Mouse (Mus musculus): Measurements from ENCODE around the gene Pex26. TPM values are rescaled to one million over a fixed set of nuclear protein-coding genes. Genes with fewer than 3 reads are reported as not detected.

Pex26 gene
- polyA plus RNA-seq, 1 experiment from 2014 or later = 10.9 TPM

- WGBS = 91% methylated on average over 5 of the region's 5 CpGs
- Histone ChIP-seq H3K36me3 (replicated peaks) (no peaks in the 10 kb centered on the region), H3K27ac (no peak overlapping the region), H3K4me3 (replicated peaks) (no peak overlapping the region), H3K9ac (no peak overlapping the region), H3K4me1 (peaks cover 18% of the 10 kb centered on the region), H3K27me3 (peaks cover 34% of the 10 kb centered on the region), H3K4me2 (no peak overlapping the region), H3K9me3 (no peaks in the 10 kb centered on the region)
- no peak for ATAC-seq (ENCODE audit: low FRiP score)
These were observed 30.8 kb downstream of the Pex26 start for GRCm38 (mm10) chr6:121214221-121214620.

GRCm38 (mm10) chr6:121214667-121215330, 31.3 kb downstream of the Pex26 start:
- Histone ChIP-seq H3K36me3 (replicated peaks) (no peaks in the 10 kb centered on the region), H3K27me3 (peaks cover 28% of the 10 kb centered on the region), H3K4me1 (peaks cover 18% of the 10 kb centered on the region), H3K4me3 (replicated peaks) (no peak overlapping the region), H3K9me3 (no peaks in the 10 kb centered on the region), H3K4me2 (no peak overlapping the region), H3K27ac (no peak overlapping the region), H3K9ac (no peak overlapping the region)
- 94% methylated on average over 8 of the region's 8 CpGs for WGBS
- ATAC-seq (ENCODE audit: low FRiP score) = no peak

- Histone ChIP-seq H3K9ac (no peak overlapping the region), H3K27ac (no peak overlapping the region), H3K4me3 (replicated peaks) (no peak overlapping the region), H3K27me3 (peaks cover 23% of the 10 kb centered on the region), H3K36me3 (replicated peaks) (no peaks in the 10 kb centered on the region), H3K4me1 (peaks cover 16% of the 10 kb centered on the region), H3K4me2 (no peak overlapping the region), H3K9me3 (no peaks in the 10 kb centered on the region)
- ATAC-seq (ENCODE audit: low FRiP score) = no peak
- WGBS = 85% methylated on average over 5 of the region's 5 CpGs
These were observed 31.9 kb downstream of the Pex26 start for GRCm38 (mm10) chr6:121215336-121215735.

- Histone ChIP-seq H3K4me1 (peaks cover 10% of the 10 kb centered on the region), H3K9me3 (no peaks in the 10 kb centered on the region), H3K36me3 (replicated peaks) (no peaks in the 10 kb centered on the region), H3K27me3 (peaks cover 18% of the 10 kb centered on the region), H3K9ac (no peak overlapping the region), H3K4me2 (no peak overlapping the region), H3K27ac (no peak overlapping the region), H3K4me3 (replicated peaks) (no peak overlapping the region)
- no peak for ATAC-seq (ENCODE audit: low FRiP score)
- WGBS = 84% methylated on average over 6 of the region's 6 CpGs
These were observed 32.4 kb downstream of the Pex26 start for GRCm38 (mm10) chr6:121215896-121216295.

GRCm38 (mm10) chr6:121216589-121217255, 33.3 kb downstream of the Pex26 start:
- H3K27me3 ChIP-seq = peaks cover 9% of the 10 kb centered on the region
- H3K4me2 ChIP-seq = no peak overlapping the region
- H3K9ac ChIP-seq = no peak overlapping the region
- H3K36me3 ChIP-seq (replicated peaks) = no peaks in the 10 kb centered on the region
- peaks cover 2% of the 10 kb centered on the region for H3K4me1 ChIP-seq
- 89% methylated on average over 5 of the region's 5 CpGs for WGBS
- H3K9me3 ChIP-seq = no peaks in the 10 kb centered on the region
- no peak overlapping the region for H3K4me3 ChIP-seq (replicated peaks)
- ATAC-seq (ENCODE audit: low FRiP score) = no peak
- no peak overlapping the region for H3K27ac ChIP-seq

- Histone ChIP-seq H3K9ac (no peak overlapping the region), H3K27ac (no peak overlapping the region), H3K36me3 (replicated peaks) (no peaks in the 10 kb centered on the region), H3K9me3 (no peaks in the 10 kb centered on the region), H3K4me2 (no peak overlapping the region), H3K4me1 (no peaks in the 10 kb centered on the region), H3K27me3 (no peaks in the 10 kb centered on the region), H3K4me3 (replicated peaks) (no peak overlapping the region)
- WGBS = 92% methylated on average over 7 of the region's 7 CpGs
- no peak for ATAC-seq (ENCODE audit: low FRiP score)
These were observed 34.5 kb downstream of the Pex26 start for GRCm38 (mm10) chr6:121218002-121218401.

- no peaks in the 10 kb centered on the region for H3K9me3 ChIP-seq
- H3K4me1 ChIP-seq = no peaks in the 10 kb centered on the region
- no peak overlapping the region for H3K9ac ChIP-seq
- WGBS = 84% methylated on average over 4 of the region's 4 CpGs
- no peak overlapping the region for H3K27ac ChIP-seq
- H3K4me3 ChIP-seq (replicated peaks) = no peak overlapping the region
- no peak overlapping the region for H3K4me2 ChIP-seq
- no peaks in the 10 kb centered on the region for H3K36me3 ChIP-seq (replicated peaks)
- H3K27me3 ChIP-seq = no peaks in the 10 kb centered on the region
- ATAC-seq (ENCODE audit: low FRiP score) = no peak
These were observed 35.9 kb downstream of the Pex26 start for GRCm38 (mm10) chr6:121219406-121219805.

GRCm38 (mm10) chr6:121220181-121220580, 36.7 kb downstream of the Pex26 start:
- no peaks in the 10 kb centered on the region for H3K27me3 ChIP-seq
- H3K4me3 ChIP-seq (replicated peaks) = no peak overlapping the region
- H3K9me3 ChIP-seq = no peaks in the 10 kb centered on the region
- 95% methylated on average over 10 of the region's 10 CpGs for WGBS
- no peak overlapping the region for H3K4me2 ChIP-seq
- no peaks in the 10 kb centered on the region for H3K36me3 ChIP-seq (replicated peaks)
- H3K27ac ChIP-seq = no peak overlapping the region
- ATAC-seq (ENCODE audit: low FRiP score) = no peak
- H3K4me1 ChIP-seq = no peaks in the 10 kb centered on the region
- no peak overlapping the region for H3K9ac ChIP-seq

- WGBS = 91% methylated on average over 8 of the region's 8 CpGs
- no peak for ATAC-seq (ENCODE audit: low FRiP score)
- H3K4me1 ChIP-seq = no peaks in the 10 kb centered on the region
These were observed 38.6 kb downstream of the Pex26 start for GRCm38 (mm10) chr6:121221876-121222597.

GRCm38 (mm10) chr6:121223001-121223400, 39.5 kb downstream of the Pex26 start:
- no peak overlapping the region for H3K27ac ChIP-seq
- no peaks in the 10 kb centered on the region for H3K36me3 ChIP-seq (replicated peaks)
- H3K27me3 ChIP-seq = no peaks in the 10 kb centered on the region
- H3K4me2 ChIP-seq = no peak overlapping the region
- no peak for ATAC-seq (ENCODE audit: low FRiP score)
- no peak overlapping the region for H3K9ac ChIP-seq
- no peaks in the 10 kb centered on the region for H3K4me1 ChIP-seq
- 95% methylated on average over 14 of the region's 14 CpGs for WGBS
- H3K9me3 ChIP-seq = no peaks in the 10 kb centered on the region
- no peak overlapping the region for H3K4me3 ChIP-seq (replicated peaks)

More at GRCm38 (mm10) chr6:121221876-121222597, 38.6 kb downstream of the Pex26 start:
- H3K27ac ChIP-seq = no peak overlapping the region
- no peak overlapping the region for H3K4me3 ChIP-seq (replicated peaks)
- no peak overlapping the region for H3K9ac ChIP-seq
- no peaks in the 10 kb centered on the region for H3K27me3 ChIP-seq
- no peaks in the 10 kb centered on the region for H3K9me3 ChIP-seq
- no peaks in the 10 kb centered on the region for H3K36me3 ChIP-seq (replicated peaks)
- H3K4me2 ChIP-seq = no peak overlapping the region

GRCm38 (mm10) chr6:121224067-121224466, 40.6 kb downstream of the Pex26 start:
- WGBS = 78% methylated on average over 5 of the region's 5 CpGs
- Histone ChIP-seq H3K9ac (no peak overlapping the region), H3K4me2 (no peak overlapping the region), H3K27ac (no peak overlapping the region), H3K9me3 (no peaks in the 10 kb centered on the region), H3K4me3 (replicated peaks) (no peak overlapping the region), H3K4me1 (no peaks in the 10 kb centered on the region), H3K27me3 (no peaks in the 10 kb centered on the region), H3K36me3 (replicated peaks) (no peaks in the 10 kb centered on the region)
- ATAC-seq (ENCODE audit: low FRiP score) = no peak

- WGBS = 67% methylated on average over 6 of the region's 6 CpGs
- Histone ChIP-seq H3K4me3 (replicated peaks) (no peak overlapping the region), H3K27ac (no peak overlapping the region), H3K27me3 (no peaks in the 10 kb centered on the region), H3K36me3 (replicated peaks) (no peaks in the 10 kb centered on the region), H3K4me1 (no peaks in the 10 kb centered on the region), H3K9me3 (no peaks in the 10 kb centered on the region), H3K9ac (no peak overlapping the region), H3K4me2 (no peak overlapping the region)
- no peak for ATAC-seq (ENCODE audit: low FRiP score)
These were observed 41.5 kb downstream of the Pex26 start for GRCm38 (mm10) chr6:121224993-121225392.

Measured in forebrain, embryonic 12.5 days (tissue).